Mouse (Mus musculus): ENCODE measurements around the gene Cfap43. TPM values are rescaled to one million over a fixed set of nuclear protein-coding genes. Genes with fewer than 3 reads are reported as not detected.
A peak's percentile ranks its signal among the peaks of the same experiment; 100 is the strongest.

The Cfap43 gene
- polyA plus RNA-seq (2012; rRNA removed), result 0.05 and 0.08 TPM in 2 replicates
- 0.11 TPM in 2 replicates for polyA plus RNA-seq (2014; fragmentation: Nextera tagmentation; extraction: Ambion mirVana)

- DNase-seq (ENCODE audit: low spot score), result peak; percentile 96
- peak; percentile 64; the same call in 1 of the 2 replicates for TF ChIP-seq POLR2A (IDR thresholded peaks at IDR 0.05; ENCODE audit: borderline replicate concordance, extremely low read depth, insufficient read depth, insufficient read length)
- Histone ChIP-seq H3K27ac (replicated peaks; ENCODE audit: low read depth, low read length) (peak within 1 kb of the TSS; percentile 96), H3K4me2 (replicated peaks; ENCODE audit: low read depth, low read length, severe bottlenecking) (peak within 1 kb of the TSS; percentile 64), H3K9ac (ENCODE audit: low read depth, low read length, severe bottlenecking) (peak within 1 kb of the TSS; percentile 89), H3K4me1 (ENCODE audit: control insufficient read depth, insufficient read depth, low read length) (peaks cover 29% of the 10 kb centered on the region), H3K9me3 (ENCODE audit: control insufficient read depth, low read length) (no peaks in the 10 kb centered on the region), H3K4me3 (replicated peaks; ENCODE audit: low read length) (peak within 1 kb of the TSS; percentile 87), H3K36me3 (ENCODE audit: control insufficient read depth, insufficient read depth, low read length) (no peaks in the 10 kb centered on the region), H3K27me3 (ENCODE audit: control insufficient read depth, insufficient read depth, low read length) (no peaks in the 10 kb centered on the region)
- peak; percentile 91 for ATAC-seq (ENCODE audit: low FRiP score, low read depth)
- WGBS, result under 1% methylated on average over 48 of the region's 48 CpGs
Measured at GRCm38 (mm10) chr19:47919126-47919965, at the start of gene Cfap43, which contains the start of gene Itprip. Gene Cfap43, minus strand, starts transcription at chr19:47919287. Gene Itprip, minus strand, starts transcription at chr19:47919299.

- H3K36me3 ChIP-seq (ENCODE audit: control insufficient read depth, insufficient read depth, low read length), result no peaks in the 10 kb centered on the region
- DNase-seq (ENCODE audit: low spot score) (no peak), ATAC-seq (ENCODE audit: low FRiP score, low read depth) (no peak)
- H3K4me1 ChIP-seq (ENCODE audit: control insufficient read depth, insufficient read depth, low read length), result no peaks in the 10 kb centered on the region
- WGBS, result 62% methylated on average over 13 of the region's 13 CpGs
- H3K4me3 ChIP-seq (replicated peaks; ENCODE audit: low read length), result no peak overlapping the region
- H3K4me2 ChIP-seq (replicated peaks; ENCODE audit: low read depth, low read length, severe bottlenecking), result no peak overlapping the region
- no peaks in the 10 kb centered on the region for H3K9me3 ChIP-seq (ENCODE audit: control insufficient read depth, low read length)
- H3K27ac ChIP-seq (replicated peaks; ENCODE audit: low read depth, low read length), result no peak overlapping the region
- TF ChIP-seq POLR2A (IDR thresholded peaks at IDR 0.05; ENCODE audit: borderline replicate concordance, extremely low read depth, insufficient read depth, insufficient read length), result no peak
- no peak overlapping the region for H3K9ac ChIP-seq (ENCODE audit: low read depth, low read length, severe bottlenecking)
- H3K27me3 ChIP-seq (ENCODE audit: control insufficient read depth, insufficient read depth, low read length), result no peaks in the 10 kb centered on the region
Measured at GRCm38 (mm10) chr19:47958181-47958580, 39.1 kb upstream of the Cfap43 start.

- Histone ChIP-seq H3K27ac (replicated peaks; ENCODE audit: low read depth, low read length) (no peak overlapping the region), H3K9ac (ENCODE audit: low read depth, low read length, severe bottlenecking) (no peak overlapping the region), H3K4me3 (replicated peaks; ENCODE audit: low read length) (no peak overlapping the region), H3K4me1 (ENCODE audit: control insufficient read depth, insufficient read depth, low read length) (no peaks in the 10 kb centered on the region), H3K36me3 (ENCODE audit: control insufficient read depth, insufficient read depth, low read length) (no peaks in the 10 kb centered on the region), H3K4me2 (replicated peaks; ENCODE audit: low read depth, low read length, severe bottlenecking) (no peak overlapping the region), H3K9me3 (ENCODE audit: control insufficient read depth, low read length) (no peaks in the 10 kb centered on the region), H3K27me3 (ENCODE audit: control insufficient read depth, insufficient read depth, low read length) (no peaks in the 10 kb centered on the region)
- no peak for ATAC-seq (ENCODE audit: low FRiP score, low read depth)
- DNase-seq (ENCODE audit: low spot score), result no peak
- no peak for TF ChIP-seq POLR2A (IDR thresholded peaks at IDR 0.05; ENCODE audit: borderline replicate concordance, extremely low read depth, insufficient read depth, insufficient read length)
- 85% methylated on average over 9 of the region's 9 CpGs for WGBS
Measured at GRCm38 (mm10) chr19:47953169-47953568, 34.1 kb upstream of the Cfap43 start.

- H3K4me2 ChIP-seq (replicated peaks; ENCODE audit: low read depth, low read length, severe bottlenecking), result no peak overlapping the region
- 89% methylated on average over 7 of the region's 7 CpGs for WGBS
- no peak for TF ChIP-seq POLR2A (IDR thresholded peaks at IDR 0.05; ENCODE audit: borderline replicate concordance, extremely low read depth, insufficient read depth, insufficient read length)
- no peaks in the 10 kb centered on the region for H3K4me1 ChIP-seq (ENCODE audit: control insufficient read depth, insufficient read depth, low read length)
- ATAC-seq (ENCODE audit: low FRiP score, low read depth) (no peak), DNase-seq (ENCODE audit: low spot score) (no peak)
- no peaks in the 10 kb centered on the region for H3K36me3 ChIP-seq (ENCODE audit: control insufficient read depth, insufficient read depth, low read length)
- no peaks in the 10 kb centered on the region for H3K27me3 ChIP-seq (ENCODE audit: control insufficient read depth, insufficient read depth, low read length)
- no peaks in the 10 kb centered on the region for H3K9me3 ChIP-seq (ENCODE audit: control insufficient read depth, low read length)
- no peak overlapping the region for H3K4me3 ChIP-seq (replicated peaks; ENCODE audit: low read length)
- H3K9ac ChIP-seq (ENCODE audit: low read depth, low read length, severe bottlenecking), result no peak overlapping the region
- H3K27ac ChIP-seq (replicated peaks; ENCODE audit: low read depth, low read length), result no peak overlapping the region
Measured at GRCm38 (mm10) chr19:47950946-47951345, 31.9 kb upstream of the Cfap43 start.

GRCm38 (mm10) chr19:47946821-47947465, 27.9 kb upstream of the Cfap43 start:
- DNase-seq (ENCODE audit: low spot score) (peak; percentile 26), ATAC-seq (ENCODE audit: low FRiP score, low read depth) (no peak)
- no peak for TF ChIP-seq POLR2A (IDR thresholded peaks at IDR 0.05; ENCODE audit: borderline replicate concordance, extremely low read depth, insufficient read depth, insufficient read length)
- Histone ChIP-seq H3K36me3 (ENCODE audit: control insufficient read depth, insufficient read depth, low read length) (no peaks in the 10 kb centered on the region), H3K4me3 (replicated peaks; ENCODE audit: low read length) (no peak overlapping the region), H3K9me3 (ENCODE audit: control insufficient read depth, low read length) (no peaks in the 10 kb centered on the region), H3K4me1 (ENCODE audit: control insufficient read depth, insufficient read depth, low read length) (no peaks in the 10 kb centered on the region), H3K9ac (ENCODE audit: low read depth, low read length, severe bottlenecking) (no peak overlapping the region), H3K4me2 (replicated peaks; ENCODE audit: low read depth, low read length, severe bottlenecking) (peak overlapping the region; percentile 13; the same call in 1 of the 2 replicates), H3K27me3 (ENCODE audit: control insufficient read depth, insufficient read depth, low read length) (no peaks in the 10 kb centered on the region), H3K27ac (replicated peaks; ENCODE audit: low read depth, low read length) (no peak overlapping the region)
- 54% methylated on average over 23 of the region's 23 CpGs for WGBS

Data from limb, embryonic 14.5 days (tissue).